14 mouse cellular contexts compared by ENCODE assay signal in genomic region chr2:68485141-68485540, GRCm38 (mm10). TPM values are rescaled to one million over a fixed set of nuclear protein-coding genes. Genes with fewer than 3 reads are reported as not detected.
DNase-seq lines count a peak whose midpoint lies in the region; ATAC-seq lines count a peak whose summit lies in the region.
"Had no signal": no experiment of that assay in that cellular context is flagged by ENCODE, and none has a peak within 500 bp of the region (broad histone marks: within the 10 kb centered on the region; RNA-seq: fewer than 3 reads in every experiment).

No protein-coding gene starts in this region.

- ATAC-seq in activated CD4-positive, CD25-positive, alpha-beta regulatory T cell, adult 4 months = peak; percentile 43
- ATAC-seq: forebrain, embryonic 15.5 days; hindbrain, embryonic 16.5 days had no signal

- intact Hi-C loops in left cerebral cortex, postnatal 14 days (cut with DNase I) = no loop called here
- intact Hi-C loops in heart, postnatal 10 days (cut with DNase I) = no loop called here

- peak; percentile 18 for DNase-seq in 3T3-L1 (ENCODE audit: low read depth, low spot score)
- DNase-seq in CD4-positive, CD25-positive, alpha-beta regulatory T cell, adult 2 months (ENCODE audit: low read depth, low spot score) = peak; percentile 63
- DNase-seq in naive thymus-derived CD4-positive, alpha-beta T cell, adult 2 months (ENCODE audit: low read depth) = peak; percentile 51
- no peak for DNase-seq in MN1 (ENCODE audit: low spot score)
- DNase-seq in left cerebral cortex, postnatal 14 days (ENCODE audit: low spot score in 2 of 2) = no peak
- no peak for DNase-seq in heart, postnatal 10 days
- DNase-seq: cerebellum, postnatal 14 days; heart, adult 18-20 months; liver, embryonic 13.5 days; lung, postnatal 14 days had no signal

RNA-seq across cellular contexts. Expression of gene Stk39, which starts 13.1 kb away (rescaled TPM):
- polyA plus RNA-seq in activated CD4-positive, CD25-positive, alpha-beta regulatory T cell, adult 4 months (2017; shearing (Covaris generic)) = 10 to 100 TPM; 14.6 to 15.9 TPM
- 10 to 100 TPM; 53.8 to 57.0 TPM for total RNA-seq in left cerebral cortex, postnatal 14 days (2021)
- 100 to 1,000 TPM; 111 to 145 TPM for total RNA-seq in heart, postnatal 10 days (2021)
- polyA plus RNA-seq: erythroblast, embryonic 14.5 days had no signal

Comparison
In these comparisons a context has a peak if more than half of its experiments do, and no peak if none do; other contexts are left out.
1. DNase-seq: peak in 3T3-L1 (single experiment), CD4-positive, CD25-positive, alpha-beta regulatory T cell, adult 2 months (single experiment) and naive thymus-derived CD4-positive, alpha-beta T cell, adult 2 months (single experiment); none in MN1 (single experiment), left cerebral cortex, postnatal 14 days (0 of 2) and heart, postnatal 10 days (0 of 2).